Mouse (Mus musculus): ENCODE measurements around the gene Vmn1r194.
"Not testable (repeated sequence)": the region's sequence is repeated elsewhere in the genome, so short reads cannot be mapped to it uniquely, and the experiment has no call there.

Gene Vmn1r194

DNA sequence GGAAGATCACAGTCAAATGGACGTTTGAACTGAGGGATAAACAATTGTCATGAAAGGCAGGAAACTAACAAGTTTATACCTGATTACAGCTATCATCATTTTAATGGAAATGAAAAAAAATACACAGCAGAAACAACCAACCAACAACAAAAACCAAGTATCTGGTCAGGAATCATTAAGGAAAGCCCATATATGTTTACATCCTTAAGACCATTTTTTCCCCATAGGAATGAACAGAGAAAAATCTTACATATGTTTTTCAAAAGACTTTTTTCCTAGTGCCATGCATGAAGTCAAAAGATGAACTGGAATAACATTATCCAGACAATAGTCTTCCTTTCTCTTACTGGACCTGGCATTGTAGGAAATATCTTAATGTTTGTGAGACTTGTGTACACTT is at the start of gene Vmn1r194:
Gene Vmn1r194, plus strand, starts transcription at position 301 of the 400 bp plus-strand sequence.
- DNase-seq (ENCODE audit: low spot score): no peak

DNA sequence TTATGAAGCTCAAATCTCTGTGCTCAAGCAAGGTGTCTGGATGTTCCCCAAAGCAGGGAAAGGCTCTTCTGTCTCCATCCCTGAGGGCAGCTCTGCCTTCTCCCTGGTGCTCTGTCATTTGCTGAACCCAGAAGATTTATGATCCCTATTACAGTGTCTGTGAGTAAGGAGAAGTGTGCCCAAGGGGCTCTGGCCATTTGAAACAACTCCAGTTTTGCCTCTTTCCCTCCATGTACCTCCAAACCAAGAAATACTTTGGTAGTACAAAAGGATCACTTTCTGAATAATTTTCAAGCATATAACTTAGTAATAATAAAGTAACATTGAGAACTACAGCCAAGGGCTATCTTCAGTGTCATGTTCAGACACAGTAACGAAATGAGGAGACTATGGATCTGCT is 21.0 kb upstream of the Vmn1r194 start, which contains the start of gene Vmn1r193:
Gene Vmn1r193, minus strand, starts transcription at position 101 of the 400 bp plus-strand sequence.
- not testable (repeated sequence) for DNase-seq (ENCODE audit: low spot score)

DNA sequence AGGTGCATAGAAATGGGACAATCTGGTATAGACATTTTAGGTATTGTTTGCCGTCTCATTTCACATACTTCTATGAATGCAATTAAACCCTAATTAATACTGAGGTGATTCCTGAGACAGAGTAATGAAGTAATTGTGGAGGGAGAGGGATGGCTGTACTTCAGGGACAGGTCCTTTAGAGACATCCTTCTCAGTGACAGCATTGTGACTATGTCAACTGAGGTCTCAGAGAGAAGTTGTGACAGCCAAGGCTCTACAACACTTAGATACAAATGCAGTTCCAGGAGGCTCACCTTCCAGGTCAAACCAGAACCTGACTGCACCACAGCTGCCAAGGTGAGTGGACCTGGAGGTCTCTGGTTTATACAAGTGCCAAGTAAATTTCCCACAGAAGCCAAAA is 26.2 kb downstream of the Vmn1r194 start, which contains the start of gene Vmn1r195:
Gene Vmn1r195, plus strand, starts transcription at position 301 of the 400 bp plus-strand sequence.
- not testable (repeated sequence) for DNase-seq (ENCODE audit: low spot score)

DNA sequence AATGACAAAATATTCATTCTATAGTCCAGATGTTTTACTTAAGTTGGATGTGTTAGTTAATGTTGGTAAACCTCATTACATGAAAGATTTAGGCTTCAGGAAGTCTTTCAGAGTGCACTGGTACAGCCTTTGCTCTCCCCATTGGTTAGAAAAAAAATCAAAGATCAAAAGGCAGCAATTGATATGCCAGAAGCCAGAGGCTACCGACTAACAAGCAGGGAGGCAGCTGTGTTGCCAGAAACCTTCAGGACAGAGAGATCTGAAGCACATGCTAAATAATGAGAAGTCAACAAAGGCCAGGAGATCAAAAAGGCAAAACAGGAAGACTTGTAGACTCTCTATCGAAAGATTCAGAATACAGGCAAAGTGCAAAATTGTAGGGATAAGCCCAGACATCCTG is 27.7 kb downstream of the Vmn1r194 start:
- DNase-seq (ENCODE audit: low spot score): no peak

DNA sequence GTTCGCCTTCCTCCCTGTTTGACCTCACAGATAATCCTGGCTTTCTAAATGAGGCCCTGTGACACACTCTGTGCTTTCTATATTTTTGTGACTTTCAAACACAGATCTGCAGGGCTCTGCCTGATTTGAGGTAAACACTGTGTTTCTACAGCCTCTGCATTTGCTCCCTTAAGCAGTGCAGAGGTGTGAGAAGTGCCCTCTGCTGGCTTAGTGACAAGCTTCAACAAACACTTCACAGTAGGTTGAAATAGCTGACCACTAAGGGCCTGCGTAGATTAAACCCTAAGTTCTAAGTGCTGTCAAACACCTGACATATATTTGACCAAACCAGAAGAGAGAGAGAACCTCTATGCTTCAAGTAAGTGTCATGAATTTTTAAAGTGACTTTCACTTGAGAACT is 40.6 kb downstream of the Vmn1r194 start:
- no peak for DNase-seq (ENCODE audit: low spot score)

DNA sequence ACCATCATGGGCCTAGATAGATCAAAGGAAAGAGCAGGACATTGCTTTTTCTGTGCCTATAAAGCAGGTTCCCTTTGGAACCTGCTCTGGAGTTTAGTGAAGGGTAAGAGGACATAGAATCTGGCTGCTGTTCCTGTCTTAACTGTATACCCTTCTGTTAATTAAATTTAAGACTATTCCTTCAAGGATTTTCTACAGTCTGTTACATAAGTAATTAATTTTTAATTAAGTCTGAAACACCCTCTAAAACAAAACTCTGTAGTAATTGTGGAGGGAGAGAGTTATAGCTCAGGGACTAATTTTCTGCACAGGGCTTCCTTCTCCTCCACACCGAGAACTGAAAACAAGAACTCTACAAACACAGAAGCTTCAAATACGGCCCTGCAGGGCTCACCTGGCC is 45.6 kb downstream of the Vmn1r194 start, which contains the start of gene Vmn1r196:
Gene Vmn1r196, plus strand, starts transcription at position 301 of the 400 bp plus-strand sequence.
- DNase-seq (ENCODE audit: low spot score): no peak

All from layer of hippocampus, adult 9-10 months (tissue).